Mouse (Mus musculus): ENCODE measurements around the gene Eci1.

Gene Eci1

GRCm38 (mm10) chr17:24472512-24472911, 46.1 kb downstream of the Eci1 start:
- DNase-seq (ENCODE audit: low spot score in 2 of 2): peak; percentile 44 to 53

DNA sequence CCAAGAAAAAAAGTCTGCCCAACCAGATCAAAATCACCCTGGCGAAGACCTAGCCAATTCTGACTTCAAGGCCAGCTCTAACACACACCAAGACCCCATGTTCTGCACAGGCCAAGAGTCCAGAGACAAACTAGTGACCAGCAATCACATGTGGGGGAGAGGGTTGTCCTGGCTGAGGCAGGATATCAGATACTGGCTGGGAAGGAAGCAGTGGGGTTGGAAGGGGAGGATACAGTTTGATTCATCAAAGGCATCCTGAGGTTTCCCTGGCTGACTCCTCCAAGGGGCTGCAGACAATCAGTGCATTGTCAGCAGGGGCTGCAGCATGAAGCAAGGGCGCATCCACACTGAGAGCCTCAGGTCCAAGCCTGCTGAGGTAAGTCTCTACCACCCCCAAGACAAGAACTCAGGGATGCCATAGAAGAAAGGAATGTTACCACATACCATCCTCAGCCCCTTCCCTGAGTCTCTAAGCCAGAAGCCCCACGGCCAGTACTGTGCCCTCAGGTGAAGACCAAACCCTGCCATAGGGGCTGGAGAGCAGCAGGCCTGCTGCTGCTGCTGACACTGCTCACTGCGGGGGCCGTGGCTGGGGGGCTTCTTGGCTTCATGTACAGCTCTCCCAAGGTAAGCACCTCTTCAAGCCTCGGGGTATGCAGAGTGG, 47.3 kb downstream of the Eci1 start, which contains the start of gene Bricd5:
Gene Bricd5 (plus strand): TSS at position 273 of the 664 bp plus-strand sequence.
- no peak for DNase-seq (ENCODE audit: low spot score in 2 of 2)

DNA sequence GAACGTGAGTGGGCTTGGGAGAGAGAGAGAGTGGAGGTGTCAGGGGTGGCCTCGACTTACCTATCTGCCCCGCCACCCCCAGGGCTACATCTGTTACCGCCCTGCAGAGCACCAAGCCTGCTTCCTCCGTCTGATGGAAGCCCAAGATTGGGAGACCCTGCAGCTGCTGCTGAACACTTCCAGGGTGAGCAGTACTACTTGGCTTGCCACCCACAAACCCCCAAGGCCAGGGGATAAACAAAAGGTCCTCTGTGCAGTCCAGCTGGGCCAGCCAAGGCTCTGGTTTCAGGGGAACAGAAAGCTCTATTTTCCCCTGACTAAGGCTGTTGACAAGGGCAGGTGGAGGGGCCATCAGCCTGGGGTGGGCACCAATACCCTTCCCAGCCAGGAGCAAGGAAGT, 48.1 kb downstream of the Eci1 start:
- DNase-seq (ENCODE audit: low spot score in 2 of 2): no peak

- no peak for DNase-seq (ENCODE audit: low spot score in 2 of 2)
Measured at GRCm38 (mm10) chr17:24475586-24475985, 49.1 kb downstream of the Eci1 start.

GRCm38 (mm10) chr17:24476022-24476776, 49.8 kb downstream of the Eci1 start:
- no peak for DNase-seq (ENCODE audit: low spot score in 2 of 2)

- DNase-seq (ENCODE audit: low spot score in 2 of 2): no peak
Measured at GRCm38 (mm10) chr17:24477053-24477984, 50.9 kb downstream of the Eci1 start.

GRCm38 (mm10) chr17:24477985-24478600, 51.7 kb downstream of the Eci1 start:
- no peak for DNase-seq (ENCODE audit: low spot score in 2 of 2)

- DNase-seq (ENCODE audit: low spot score in 2 of 2): peak; percentile 97 to 98
Measured at GRCm38 (mm10) chr17:24478663-24479380, 52.4 kb downstream of the Eci1 start, which contains the start of gene Mlst8. TSS of gene Mlst8 (minus strand) at chr17:24479078.

- DNase-seq (ENCODE audit: low spot score in 2 of 2): no peak
Measured at GRCm38 (mm10) chr17:24479431-24479830, 53.0 kb downstream of the Eci1 start.

GRCm38 (mm10) chr17:24480201-24480826, 53.9 kb downstream of the Eci1 start:
- no peak for DNase-seq (ENCODE audit: low spot score in 2 of 2)

GRCm38 (mm10) chr17:24481027-24481815, 54.8 kb downstream of the Eci1 start:
- DNase-seq (ENCODE audit: low spot score in 2 of 2): no peak

- DNase-seq (ENCODE audit: low spot score in 2 of 2): no peak
Measured at GRCm38 (mm10) chr17:24483495-24483894, 57.1 kb downstream of the Eci1 start.

GRCm38 (mm10) chr17:24485090-24485860, 58.8 kb downstream of the Eci1 start:
- DNase-seq (ENCODE audit: low spot score in 2 of 2): no peak

GRCm38 (mm10) chr17:24488186-24488661, 61.8 kb downstream of the Eci1 start, which contains the start of gene Caskin1:
TSS of gene Caskin1 (plus strand) at chr17:24488601.
- DNase-seq (ENCODE audit: low spot score in 2 of 2): no peak

GRCm38 (mm10) chr17:24488662-24489264, 62.3 kb downstream of the Eci1 start:
- no peak for DNase-seq (ENCODE audit: low spot score in 2 of 2)

All from heart, adult 9 months (tissue).